Mouse (Mus musculus): Measurements from ENCODE around the gene Atxn2. TPM values are rescaled to one million over a fixed set of nuclear protein-coding genes. Genes with fewer than 3 reads are reported as not detected.

Gene Atxn2
- total and polyA plus RNA-seq, 2 experiments from 2014 or later: 102 to 103 TPM

- H3K4me1 ChIP-seq (ENCODE audit: insufficient read depth, low read length): peaks cover 5% of the 10 kb centered on the region; the same call in 1 of the 2 replicates
- 75% methylated on average over 4 of the region's 4 CpGs for WGBS
- H3K4me2 ChIP-seq (ENCODE audit: low read depth, low read length, poor library complexity, severe bottlenecking): peak overlapping the region; percentile 92
- H3K36me3 ChIP-seq (ENCODE audit: insufficient read depth, low read length): peaks cover 7% of the 10 kb centered on the region; the same call in 1 of the 2 replicates
- H3K9me3 ChIP-seq (ENCODE audit: low read length): no peaks in the 10 kb centered on the region
- no peak overlapping the region for H3K27ac ChIP-seq (ENCODE audit: low read depth, low read length)
- DNase-seq (ENCODE audit: low spot score) (no peak), ATAC-seq (ENCODE audit: low FRiP score) (no peak)
- TF ChIP-seq CTCF (IDR thresholded peaks at IDR 0.05): no peak
- no peak overlapping the region for H3K4me3 ChIP-seq (ENCODE audit: low read depth, low read length)
- peaks cover 4% of the 10 kb centered on the region; the same call in 1 of the 2 replicates for H3K27me3 ChIP-seq (ENCODE audit: insufficient read depth, low read length)
- no peak overlapping the region for H3K9ac ChIP-seq (replicated peaks; ENCODE audit: low read length, poor library complexity, severe bottlenecking)
These were observed 116.7 kb downstream of the Atxn2 start for GRCm38 (mm10) chr5:121827876-121828275.

DNA sequence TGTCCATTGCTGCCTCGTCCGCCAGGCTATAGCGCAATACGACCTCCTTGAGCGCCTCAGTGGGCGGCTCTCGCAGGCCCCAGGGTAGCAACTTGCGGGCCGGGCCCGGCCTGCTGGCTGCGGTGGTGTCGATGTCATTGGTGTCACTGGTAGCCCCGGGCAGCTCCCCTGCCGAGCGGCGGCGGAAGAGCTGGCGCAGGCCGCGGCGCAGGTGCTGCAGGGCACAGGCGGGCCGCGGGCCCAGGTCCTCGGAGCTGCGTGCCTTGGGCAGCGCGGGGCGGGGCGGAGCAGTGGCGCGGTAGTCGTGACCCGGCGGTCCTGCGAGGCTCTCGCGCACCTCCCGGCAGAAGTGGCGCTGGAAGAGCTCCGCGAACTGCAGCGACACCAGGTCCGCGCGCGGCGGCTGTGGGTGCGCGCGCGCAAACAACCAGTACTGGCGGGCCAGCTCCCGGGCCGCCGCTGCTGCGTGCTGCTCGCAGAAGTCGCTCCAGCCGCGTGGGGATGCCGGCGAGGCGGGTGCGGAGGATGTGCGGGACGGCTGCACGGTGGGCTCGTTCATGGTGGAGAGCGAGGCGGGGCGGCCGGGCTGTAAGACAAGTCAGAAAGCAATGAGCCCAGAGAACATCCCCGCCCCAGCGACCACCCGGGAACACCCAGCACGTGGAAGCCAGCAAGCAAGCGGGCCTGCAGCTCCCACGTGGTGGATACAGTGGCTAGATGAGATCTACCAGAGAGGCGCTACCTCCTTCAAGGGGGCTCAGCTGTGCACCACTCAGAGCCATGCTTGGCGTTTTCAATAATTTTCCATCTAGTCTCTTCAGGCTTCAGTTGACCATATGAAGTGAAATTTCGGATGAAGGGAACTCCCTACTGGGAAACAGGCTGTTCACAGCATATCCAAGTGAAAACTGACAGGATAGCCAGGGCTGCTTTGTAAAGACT, 117.6 kb downstream of the Atxn2 start:
- Histone ChIP-seq H3K9me3 (ENCODE audit: low read length) (no peaks in the 10 kb centered on the region), H3K36me3 (ENCODE audit: insufficient read depth, low read length) (peaks cover 2% of the 10 kb centered on the region; the same call in 1 of the 2 replicates), H3K4me2 (ENCODE audit: low read depth, low read length, poor library complexity, severe bottlenecking) (peak overlapping the region; percentile 92), H3K27ac (ENCODE audit: low read depth, low read length) (no peak overlapping the region; the same call in 1 of the 2 replicates), H3K9ac (replicated peaks; ENCODE audit: low read length, poor library complexity, severe bottlenecking) (peak overlapping the region; percentile 54), H3K4me1 (ENCODE audit: insufficient read depth, low read length) (peaks cover 5% of the 10 kb centered on the region; the same call in 1 of the 2 replicates), H3K27me3 (ENCODE audit: insufficient read depth, low read length) (peaks cover 4% of the 10 kb centered on the region; the same call in 1 of the 2 replicates), H3K4me3 (ENCODE audit: low read depth, low read length) (peak overlapping the region; percentile 42)
- TF ChIP-seq CTCF (IDR thresholded peaks at IDR 0.05): no peak
- DNase-seq (ENCODE audit: low spot score) (peak; percentile 63), ATAC-seq (ENCODE audit: low FRiP score) (peak; percentile 61)
- 6% methylated on average over 69 of the region's 82 CpGs for WGBS

GRCm38 (mm10) chr5:121831002-121831601, 120.0 kb downstream of the Atxn2 start:
- H3K4me2 ChIP-seq (ENCODE audit: low read depth, low read length, poor library complexity, severe bottlenecking): no peak overlapping the region
- 86% methylated on average over 6 of the region's 6 CpGs for WGBS
- no peak overlapping the region for H3K27ac ChIP-seq (ENCODE audit: low read depth, low read length)
- H3K4me3 ChIP-seq (ENCODE audit: low read depth, low read length): no peak overlapping the region
- peaks cover 13% of the 10 kb centered on the region; the same call in 1 of the 2 replicates for H3K4me1 ChIP-seq (ENCODE audit: insufficient read depth, low read length)
- no peak for TF ChIP-seq CTCF (IDR thresholded peaks at IDR 0.05)
- H3K27me3 ChIP-seq (ENCODE audit: insufficient read depth, low read length): peaks cover 11% of the 10 kb centered on the region
- ATAC-seq (ENCODE audit: low FRiP score): no peak
- no peaks in the 10 kb centered on the region for H3K9me3 ChIP-seq (ENCODE audit: low read length)
- H3K36me3 ChIP-seq (ENCODE audit: insufficient read depth, low read length): no peaks in the 10 kb centered on the region
- DNase-seq (ENCODE audit: low spot score): no peak
- no peak overlapping the region for H3K9ac ChIP-seq (replicated peaks; ENCODE audit: low read length, poor library complexity, severe bottlenecking)

DNA sequence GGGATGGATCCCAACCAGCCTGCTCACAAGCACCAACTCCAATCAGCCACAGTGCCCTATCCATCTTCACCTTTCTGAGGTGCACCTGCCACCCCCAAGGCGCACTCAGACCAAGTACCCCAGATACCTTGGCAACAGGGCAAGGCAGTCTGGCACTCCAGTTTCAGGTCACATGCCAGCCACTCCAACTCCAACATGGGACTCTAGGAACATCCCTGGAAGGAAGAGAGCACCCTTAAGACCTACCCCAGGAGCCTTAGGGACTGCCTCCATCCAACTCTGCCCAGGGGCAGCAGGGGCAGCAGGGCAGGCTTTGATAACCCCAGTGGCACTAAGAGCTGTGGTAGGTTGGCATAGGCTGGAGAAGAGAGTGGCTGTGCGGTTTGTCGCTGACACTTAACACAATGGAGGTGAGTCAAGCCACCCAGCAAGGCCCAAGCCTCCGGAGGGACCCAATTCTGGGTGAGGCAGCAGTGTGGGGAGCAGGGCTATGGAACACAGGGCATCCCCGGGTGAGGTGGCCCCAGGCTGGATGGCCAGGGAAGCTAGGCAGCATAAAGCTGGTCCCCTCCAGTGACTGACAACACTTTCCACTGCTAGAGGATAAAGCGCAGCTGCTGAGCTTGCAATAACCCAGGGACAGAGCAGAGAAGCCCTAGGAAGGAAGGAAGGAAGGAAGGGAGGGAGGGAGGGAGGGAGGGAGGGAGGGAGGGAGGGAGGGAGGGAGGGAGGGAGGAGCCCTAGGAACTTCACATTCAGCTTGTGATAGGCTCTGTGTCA, 121.4 kb downstream of the Atxn2 start:
- H3K36me3 ChIP-seq (ENCODE audit: insufficient read depth, low read length): no peaks in the 10 kb centered on the region
- no peak overlapping the region for H3K4me3 ChIP-seq (ENCODE audit: low read depth, low read length)
- no peak overlapping the region for H3K27ac ChIP-seq (ENCODE audit: low read depth, low read length)
- peaks cover 16% of the 10 kb centered on the region for H3K27me3 ChIP-seq (ENCODE audit: insufficient read depth, low read length)
- no peak for ATAC-seq (ENCODE audit: low FRiP score)
- H3K9me3 ChIP-seq (ENCODE audit: low read length): no peaks in the 10 kb centered on the region
- no peak overlapping the region for H3K9ac ChIP-seq (replicated peaks; ENCODE audit: low read length, poor library complexity, severe bottlenecking)
- 81% methylated on average over 6 of the region's 6 CpGs for WGBS
- no peak for TF ChIP-seq CTCF (IDR thresholded peaks at IDR 0.05)
- DNase-seq (ENCODE audit: low spot score): no peak
- H3K4me1 ChIP-seq (ENCODE audit: insufficient read depth, low read length): peaks cover 19% of the 10 kb centered on the region
- H3K4me2 ChIP-seq (ENCODE audit: low read depth, low read length, poor library complexity, severe bottlenecking): no peak overlapping the region

- H3K9ac ChIP-seq (replicated peaks; ENCODE audit: low read length, poor library complexity, severe bottlenecking): no peak overlapping the region
- peaks cover 18% of the 10 kb centered on the region for H3K27me3 ChIP-seq (ENCODE audit: insufficient read depth, low read length)
- DNase-seq (ENCODE audit: low spot score) (no peak), ATAC-seq (ENCODE audit: low FRiP score) (no peak)
- no peak for TF ChIP-seq CTCF (IDR thresholded peaks at IDR 0.05)
- no peaks in the 10 kb centered on the region for H3K36me3 ChIP-seq (ENCODE audit: insufficient read depth, low read length)
- H3K4me1 ChIP-seq (ENCODE audit: insufficient read depth, low read length): peaks cover 18% of the 10 kb centered on the region
- H3K4me3 ChIP-seq (ENCODE audit: low read depth, low read length): no peak overlapping the region
- 92% methylated on average over 2 of the region's 2 CpGs for WGBS
- H3K4me2 ChIP-seq (ENCODE audit: low read depth, low read length, poor library complexity, severe bottlenecking): no peak overlapping the region
- H3K27ac ChIP-seq (ENCODE audit: low read depth, low read length): no peak overlapping the region
- no peaks in the 10 kb centered on the region for H3K9me3 ChIP-seq (ENCODE audit: low read length)
These were observed 122.0 kb downstream of the Atxn2 start for GRCm38 (mm10) chr5:121833159-121833558.

Measured in midbrain, postnatal 0 days (tissue).